Mouse (Mus musculus): ENCODE results near the gene St3gal5. TPM values are rescaled to one million over a fixed set of nuclear protein-coding genes. Genes with fewer than 3 reads are reported as not detected.

The St3gal5 gene
- polyA plus RNA-seq, 1 experiment from 2014 or later, result 14.1 TPM

DNA sequence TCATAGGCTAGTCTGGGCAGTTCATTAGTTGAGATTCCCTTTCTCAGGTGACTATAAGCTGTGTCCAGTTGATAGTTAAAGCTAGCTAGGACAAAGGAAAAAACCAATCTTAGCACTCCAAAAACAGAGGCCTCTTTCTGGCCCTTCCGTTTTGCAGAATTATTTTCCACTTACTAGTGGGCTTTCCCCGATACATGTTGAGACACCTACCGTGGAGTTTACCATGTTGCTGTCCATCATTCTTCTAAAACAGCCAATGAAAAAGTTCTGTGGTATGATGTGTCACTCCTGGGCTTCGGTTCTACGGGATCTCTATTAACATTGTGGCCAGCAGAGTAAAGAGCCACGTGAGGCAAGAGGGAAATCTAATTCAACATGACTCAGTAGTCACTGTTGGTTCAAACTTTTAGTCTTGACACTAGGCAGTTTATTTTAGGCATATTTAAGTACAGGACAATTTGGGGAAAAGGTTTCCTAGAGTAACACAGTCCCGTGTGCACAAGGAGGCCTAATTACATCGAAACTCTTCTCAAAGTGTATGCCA is 35.4 kb downstream of the St3gal5 start:
- no peak for TF ChIP-seq CTCF (IDR thresholded peaks at IDR 0.05; ENCODE audit: low read depth)
- Histone ChIP-seq H3K27ac (no peak overlapping the region), H3K4me3 (replicated peaks; ENCODE audit: low read depth, low read length) (no peak overlapping the region), H3K9me3 (replicated peaks; ENCODE audit: low read length) (no peaks in the 10 kb centered on the region), H3K9ac (ENCODE audit: low read depth, low read length) (no peak overlapping the region), H3K36me3 (ENCODE audit: insufficient read depth, low read length) (peaks cover 12% of the 10 kb centered on the region; the same call in 1 of the 2 replicates), H3K27me3 (ENCODE audit: insufficient read depth, low read length) (no peaks in the 10 kb centered on the region), H3K4me2 (ENCODE audit: low read length) (no peak overlapping the region), H3K4me1 (replicated peaks; ENCODE audit: insufficient read depth, low read length) (no peaks in the 10 kb centered on the region)
- no peak for DNase-seq (ENCODE audit: low spot score)
- 93% methylated on average over 8 of the region's 8 CpGs for WGBS
- no peak for ATAC-seq (replicated peaks; ENCODE audit: low FRiP score, low read depth)

DNA sequence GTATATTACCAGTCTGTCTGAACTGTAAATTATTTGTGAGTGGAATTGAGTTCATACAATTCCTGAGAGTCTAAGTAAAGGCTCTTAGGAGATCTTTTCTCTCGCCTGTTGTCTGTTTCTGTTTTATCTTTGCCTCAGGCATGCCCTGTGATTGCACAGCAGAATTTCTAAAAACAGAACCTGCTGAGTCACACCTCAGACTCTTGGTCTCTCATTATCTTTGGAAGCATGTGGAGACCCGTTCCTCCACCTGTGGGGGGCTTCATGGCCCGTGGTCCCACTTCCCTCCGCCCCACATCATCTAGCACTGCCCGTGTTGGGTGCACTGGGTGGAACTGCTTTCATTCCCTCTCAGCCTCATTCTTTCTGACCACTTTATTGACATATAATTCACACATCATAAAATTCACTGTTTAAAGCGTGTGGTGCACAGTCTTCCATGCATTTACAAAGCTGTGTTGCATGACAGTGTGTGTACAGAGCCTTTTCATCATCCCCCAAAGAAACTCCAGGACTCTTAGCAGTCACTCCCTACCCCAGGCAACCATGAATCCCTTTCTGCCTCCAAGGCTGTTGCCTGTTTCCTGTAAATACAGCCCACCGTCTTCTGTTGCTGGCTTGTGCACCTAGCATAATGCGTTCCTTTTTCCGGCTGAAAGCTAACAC is 37.6 kb downstream of the St3gal5 start:
- H3K4me1 ChIP-seq (replicated peaks; ENCODE audit: insufficient read depth, low read length), result no peaks in the 10 kb centered on the region
- ATAC-seq (replicated peaks; ENCODE audit: low FRiP score, low read depth), result no peak
- H3K36me3 ChIP-seq (ENCODE audit: insufficient read depth, low read length), result peaks cover 8% of the 10 kb centered on the region; the same call in 1 of the 2 replicates
- H3K27ac ChIP-seq, result no peak overlapping the region
- no peak overlapping the region for H3K9ac ChIP-seq (ENCODE audit: low read depth, low read length)
- H3K9me3 ChIP-seq (replicated peaks; ENCODE audit: low read length), result no peaks in the 10 kb centered on the region
- no peaks in the 10 kb centered on the region for H3K27me3 ChIP-seq (ENCODE audit: insufficient read depth, low read length)
- DNase-seq (ENCODE audit: low spot score), result no peak
- TF ChIP-seq CTCF (IDR thresholded peaks at IDR 0.05; ENCODE audit: low read depth), result no peak
- no peak overlapping the region for H3K4me3 ChIP-seq (replicated peaks; ENCODE audit: low read depth, low read length)
- 55% methylated on average over 9 of the region's 9 CpGs for WGBS
- H3K4me2 ChIP-seq (ENCODE audit: low read length), result no peak overlapping the region

DNA sequence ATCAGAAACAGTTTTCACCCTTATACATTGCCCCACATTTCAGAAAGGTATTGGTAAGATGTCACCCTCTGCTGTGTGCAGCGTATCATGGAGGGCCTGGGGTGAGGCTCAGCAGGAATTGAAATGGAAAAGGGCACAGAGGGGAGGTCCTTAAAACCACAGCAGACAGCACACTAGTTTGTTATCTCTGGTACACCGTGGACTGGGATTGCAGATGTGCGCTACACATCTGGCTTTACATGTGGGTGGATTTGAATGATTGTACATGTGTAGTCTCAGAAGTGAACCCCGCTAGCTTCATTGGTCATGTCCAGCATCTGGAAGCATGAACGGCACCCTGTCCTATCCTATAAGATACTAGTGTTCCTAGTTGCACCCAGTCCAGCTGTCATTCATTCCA is 38.6 kb downstream of the St3gal5 start:
- Histone ChIP-seq H3K27ac (no peak overlapping the region), H3K27me3 (ENCODE audit: insufficient read depth, low read length) (no peaks in the 10 kb centered on the region), H3K9ac (ENCODE audit: low read depth, low read length) (no peak overlapping the region), H3K4me2 (ENCODE audit: low read length) (no peak overlapping the region), H3K4me3 (replicated peaks; ENCODE audit: low read depth, low read length) (no peak overlapping the region), H3K4me1 (replicated peaks; ENCODE audit: insufficient read depth, low read length) (no peaks in the 10 kb centered on the region), H3K36me3 (ENCODE audit: insufficient read depth, low read length) (peaks cover 5% of the 10 kb centered on the region; the same call in 1 of the 2 replicates), H3K9me3 (replicated peaks; ENCODE audit: low read length) (no peaks in the 10 kb centered on the region)
- no peak for ATAC-seq (replicated peaks; ENCODE audit: low FRiP score, low read depth)
- WGBS, result 90% methylated on average over 5 of the region's 5 CpGs
- TF ChIP-seq CTCF (IDR thresholded peaks at IDR 0.05; ENCODE audit: low read depth), result no peak
- DNase-seq (ENCODE audit: low spot score), result no peak

DNA sequence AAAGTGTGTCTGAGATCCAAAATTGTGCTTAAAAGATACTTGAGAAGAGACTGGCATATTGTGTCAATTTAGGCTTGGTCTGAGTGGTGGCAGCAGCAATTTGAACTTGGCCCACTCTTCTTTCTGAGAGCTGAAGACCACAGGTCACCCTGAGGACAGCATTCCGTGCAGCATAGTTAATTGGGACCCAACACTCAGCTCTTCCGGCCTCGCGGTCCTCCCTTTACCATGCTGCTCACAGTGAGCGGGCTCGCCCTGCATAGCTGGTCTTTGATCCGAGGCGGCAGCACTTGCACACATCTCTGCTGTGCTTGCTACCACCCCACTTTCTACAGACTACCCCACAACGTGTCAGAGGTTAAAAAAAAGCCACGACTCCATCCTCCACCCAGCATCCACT is 39.2 kb downstream of the St3gal5 start:
- no peaks in the 10 kb centered on the region for H3K27me3 ChIP-seq (ENCODE audit: insufficient read depth, low read length)
- no peaks in the 10 kb centered on the region for H3K9me3 ChIP-seq (replicated peaks; ENCODE audit: low read length)
- no peak overlapping the region for H3K4me2 ChIP-seq (ENCODE audit: low read length)
- H3K4me3 ChIP-seq (replicated peaks; ENCODE audit: low read depth, low read length), result no peak overlapping the region
- no peak overlapping the region for H3K27ac ChIP-seq
- no peaks in the 10 kb centered on the region for H3K4me1 ChIP-seq (replicated peaks; ENCODE audit: insufficient read depth, low read length)
- H3K9ac ChIP-seq (ENCODE audit: low read depth, low read length), result no peak overlapping the region
- no peak for ATAC-seq (replicated peaks; ENCODE audit: low FRiP score, low read depth)
- peaks cover 5% of the 10 kb centered on the region; the same call in 1 of the 2 replicates for H3K36me3 ChIP-seq (ENCODE audit: insufficient read depth, low read length)
- no peak for TF ChIP-seq CTCF (IDR thresholded peaks at IDR 0.05; ENCODE audit: low read depth)
- 67% methylated on average over 10 of the region's 10 CpGs for WGBS
- DNase-seq (ENCODE audit: low spot score), result no peak

DNA sequence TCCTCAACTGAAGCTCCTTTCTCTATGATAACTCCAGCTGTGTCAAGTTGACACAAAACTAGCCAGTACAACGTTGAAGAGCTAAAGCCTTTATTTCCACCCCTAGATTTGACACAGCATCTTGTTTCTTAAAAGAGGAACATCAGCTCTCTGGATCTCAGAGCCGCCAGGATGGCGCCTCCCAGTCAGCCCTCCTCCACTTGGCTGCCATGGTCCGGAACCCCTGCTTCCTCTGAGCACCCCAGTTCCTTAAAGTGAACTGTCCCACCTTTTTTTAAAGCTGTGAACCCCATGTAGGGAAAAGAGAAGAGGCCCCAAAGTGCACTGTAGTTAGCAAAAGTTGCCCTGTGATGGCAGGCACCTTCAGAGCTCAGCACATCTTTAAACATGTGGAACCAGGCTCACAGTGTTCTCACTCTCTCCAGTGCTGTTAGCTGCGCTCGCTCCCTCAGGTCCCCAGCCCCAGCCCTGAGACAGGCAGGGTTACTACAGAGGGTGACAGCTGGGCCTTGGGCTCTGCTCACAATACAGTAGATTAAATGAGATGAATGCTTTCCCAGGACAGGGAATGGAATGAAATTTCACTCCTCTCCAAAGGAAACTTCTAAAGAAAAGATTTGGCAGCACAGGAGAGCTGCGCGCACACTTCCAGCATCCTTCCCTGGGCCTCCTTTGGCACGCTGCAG is 42.3 kb downstream of the St3gal5 start:
- Histone ChIP-seq H3K36me3 (ENCODE audit: insufficient read depth, low read length) (peaks cover 8% of the 10 kb centered on the region; the same call in 1 of the 2 replicates), H3K9me3 (replicated peaks; ENCODE audit: low read length) (no peaks in the 10 kb centered on the region), H3K9ac (ENCODE audit: low read depth, low read length) (no peak overlapping the region), H3K4me2 (ENCODE audit: low read length) (no peak overlapping the region), H3K27me3 (ENCODE audit: insufficient read depth, low read length) (no peaks in the 10 kb centered on the region), H3K4me3 (replicated peaks; ENCODE audit: low read depth, low read length) (no peak overlapping the region), H3K27ac (no peak overlapping the region), H3K4me1 (replicated peaks; ENCODE audit: insufficient read depth, low read length) (no peaks in the 10 kb centered on the region)
- TF ChIP-seq CTCF (IDR thresholded peaks at IDR 0.05; ENCODE audit: low read depth), result no peak
- DNase-seq (ENCODE audit: low spot score) (no peak), ATAC-seq (replicated peaks; ENCODE audit: low FRiP score, low read depth) (no peak)
- 75% methylated on average over 9 of the region's 9 CpGs for WGBS

DNA sequence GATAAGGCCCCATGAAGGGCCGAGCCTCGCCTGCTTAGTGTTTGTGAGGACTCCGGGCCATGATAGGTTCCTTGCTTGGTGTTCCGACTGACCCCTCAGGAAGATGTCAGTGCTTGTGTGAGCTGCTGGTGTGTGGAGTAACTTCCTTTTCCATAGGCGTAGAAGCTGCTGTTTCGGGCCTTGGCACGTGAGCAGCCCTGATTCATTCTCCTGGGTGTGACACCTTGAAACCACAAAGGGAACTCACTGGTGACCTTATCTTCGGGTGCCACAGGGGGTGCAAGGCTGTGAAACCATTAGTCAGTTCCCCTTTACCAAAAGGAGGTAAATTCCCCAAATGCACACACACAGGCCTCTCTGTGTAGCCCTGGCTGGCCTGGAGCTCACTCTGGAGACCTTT is 43.0 kb downstream of the St3gal5 start:
- Histone ChIP-seq H3K27me3 (ENCODE audit: insufficient read depth, low read length) (no peaks in the 10 kb centered on the region), H3K36me3 (ENCODE audit: insufficient read depth, low read length) (peaks cover 8% of the 10 kb centered on the region; the same call in 1 of the 2 replicates), H3K4me2 (ENCODE audit: low read length) (no peak overlapping the region), H3K4me1 (replicated peaks; ENCODE audit: insufficient read depth, low read length) (no peaks in the 10 kb centered on the region), H3K4me3 (replicated peaks; ENCODE audit: low read depth, low read length) (no peak overlapping the region), H3K27ac (no peak overlapping the region), H3K9me3 (replicated peaks; ENCODE audit: low read length) (no peaks in the 10 kb centered on the region), H3K9ac (ENCODE audit: low read depth, low read length) (no peak overlapping the region)
- DNase-seq (ENCODE audit: low spot score), result no peak
- no peak for ATAC-seq (replicated peaks; ENCODE audit: low FRiP score, low read depth)
- 76% methylated on average over 8 of the region's 8 CpGs for WGBS
- TF ChIP-seq CTCF (IDR thresholded peaks at IDR 0.05; ENCODE audit: low read depth), result no peak
